Mouse (Mus musculus): ENCODE results near the gene Pef1.

DNA sequence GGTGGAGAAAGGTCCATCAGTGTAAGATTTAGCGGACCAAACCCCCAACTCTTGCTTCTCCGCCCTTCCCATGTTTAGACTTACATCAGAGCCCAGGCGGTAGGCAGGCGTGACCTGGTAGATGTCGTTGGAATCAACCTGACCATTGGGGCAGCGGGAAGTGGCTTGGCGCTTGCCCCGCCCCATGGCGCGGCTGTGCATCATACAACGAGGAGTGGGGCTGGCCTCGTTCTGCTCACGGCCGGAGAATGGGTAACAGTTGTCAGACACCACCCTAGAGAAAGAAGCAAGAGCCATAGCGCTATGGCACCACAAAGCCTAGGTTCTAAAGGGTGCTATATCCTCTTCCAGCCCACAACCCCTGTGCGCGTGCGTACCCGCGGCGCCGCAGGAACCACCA is 65.0 kb downstream of the Pef1 start:
- TF ChIP-seq ZC3H11A (IDR thresholded peaks at IDR 0.05; ENCODE audit: borderline replicate concordance, low read depth, low read length), result no peak
- no peak for TF ChIP-seq ZNF384 (IDR thresholded peaks at IDR 0.05; ENCODE audit: low read depth, low read length)
- TF ChIP-seq CHD2 (IDR thresholded peaks at IDR 0.05; ENCODE audit: low read depth, low read length), result no peak
- TF ChIP-seq HCFC1 (IDR thresholded peaks at IDR 0.05; ENCODE audit: borderline replicate concordance, insufficient read depth, low read length), result no peak
- TF ChIP-seq MAFK (IDR thresholded peaks at IDR 0.05; ENCODE audit: insufficient read depth, low read depth, low read length), result no peak
